Mouse (Mus musculus) myocyte (in vitro differentiated cells): ENCODE data around the gene Blvrb.

Experiments
- MAX ChIP-seq: IDR thresholded peaks from one replicate; pipeline ENCODE4 v1.6.1; 2011; ENCODE audit warnings: low read depth, mild to moderate bottlenecking, control low read depth
- MYOD1 ChIP-seq, 3 experiments: IDR thresholded peaks; one replicate each; pipeline ENCODE4 v1.6.1; 2011; ENCODE audit warnings: control low read depth in 2 of 3, low read depth in 2 of 3, mild to moderate bottlenecking in 2 of 3, moderate library complexity in 1 of 3; ENCODE audit not compliant: insufficient read length in 2 of 3, control insufficient read depth in 1 of 3

- TF ChIP-seq MAX (no peak), MYOD1 (IDR thresholded peaks at IDR 0.05; ENCODE audit: control insufficient read depth in 1 of 3, insufficient read length in 2 of 3, low read depth in 2 of 3) (no peak)
Measured at GRCm38 (mm10) chr7:27408379-27409176, 39.2 kb upstream of the Blvrb start.
